Mouse (Mus musculus) splenic B cell, adult 2 months (primary cell): ENCODE measurements at regions not wholly inside any gene's neighbourhood (a gene's known extent, or its start where the extent isn't known, plus 50 kb on each side); places are given as distances from the start of the nearest gene placed in this dataset.

Experiments used
- DNase-seq: peaks from one replicate; pipeline ENCODE4 v3.0.0-alpha.2; 2011; ENCODE audit warnings: low read depth, low spot score
- H3K27me3 ChIP-seq: 2 replicates; pipeline ENCODE4 v1.6.1; 2012; ENCODE audit warnings: mild to moderate bottlenecking, low read length, moderate library complexity, mixed read lengths; ENCODE audit not compliant: control insufficient read depth, poor library complexity, insufficient read depth, severe bottlenecking
- H3K36me3 ChIP-seq: 2 replicates; pipeline ENCODE4 v1.6.1; 2012; ENCODE audit warnings: mild to moderate bottlenecking, low read length, moderate library complexity, mixed read lengths; ENCODE audit not compliant: control insufficient read depth, poor library complexity, insufficient read depth, severe bottlenecking

- Histone ChIP-seq H3K27me3 (no peaks in the 10 kb centered on the region), H3K36me3 (no peaks in the 10 kb centered on the region)
- DNase-seq, result no peak
Measured at GRCm38 (mm10) chr2:50706652-50707051, 410.1 kb upstream of the Mmadhc start.

GRCm38 (mm10) chr2:50704297-50704696 is 407.7 kb upstream of the Mmadhc start:
- H3K36me3 ChIP-seq, result no peaks in the 10 kb centered on the region
- DNase-seq, result no peak
- H3K27me3 ChIP-seq, result no peaks in the 10 kb centered on the region

- Histone ChIP-seq H3K36me3 (no peaks in the 10 kb centered on the region), H3K27me3 (no peaks in the 10 kb centered on the region)
- no peak for DNase-seq
Measured at GRCm38 (mm10) chr2:50702584-50703450, 406.2 kb upstream of the Mmadhc start.

- Histone ChIP-seq H3K36me3 (no peaks in the 10 kb centered on the region), H3K27me3 (no peaks in the 10 kb centered on the region)
- DNase-seq, result no peak
Measured at GRCm38 (mm10) chr2:50698841-50699240, 402.2 kb upstream of the Mmadhc start.

GRCm38 (mm10) chr2:50696575-50696974 is 400.0 kb upstream of the Mmadhc start:
- Histone ChIP-seq H3K36me3 (no peaks in the 10 kb centered on the region), H3K27me3 (no peaks in the 10 kb centered on the region)

GRCm38 (mm10) chr2:50694849-50695248 is 398.2 kb upstream of the Mmadhc start:
- Histone ChIP-seq H3K27me3 (no peaks in the 10 kb centered on the region; the same call in 1 of the 2 replicates), H3K36me3 (no peaks in the 10 kb centered on the region)
- no peak for DNase-seq

More at GRCm38 (mm10) chr2:50696575-50696974, 400.0 kb upstream of the Mmadhc start:
- peak; percentile 16 for DNase-seq

GRCm38 (mm10) chr2:50693784-50694350 is 397.3 kb upstream of the Mmadhc start:
- Histone ChIP-seq H3K36me3 (no peaks in the 10 kb centered on the region), H3K27me3 (no peaks in the 10 kb centered on the region; the same call in 1 of the 2 replicates)
- no peak for DNase-seq

GRCm38 (mm10) chr2:50690120-50691103 is 393.8 kb upstream of the Mmadhc start:
- DNase-seq, result peak; percentile 13
- no peaks in the 10 kb centered on the region; the same call in 1 of the 2 replicates for H3K27me3 ChIP-seq
- no peaks in the 10 kb centered on the region for H3K36me3 ChIP-seq

GRCm38 (mm10) chr2:50687672-50688151 is 391.1 kb upstream of the Mmadhc start:
- H3K36me3 ChIP-seq, result no peaks in the 10 kb centered on the region
- peak; percentile 65 for DNase-seq
- H3K27me3 ChIP-seq, result no peaks in the 10 kb centered on the region; the same call in 1 of the 2 replicates

GRCm38 (mm10) chr2:50687222-50687621 is 390.6 kb upstream of the Mmadhc start:
- H3K36me3 ChIP-seq, result no peaks in the 10 kb centered on the region
- no peak for DNase-seq
- no peaks in the 10 kb centered on the region; the same call in 1 of the 2 replicates for H3K27me3 ChIP-seq

- H3K36me3 ChIP-seq, result no peaks in the 10 kb centered on the region
Measured at GRCm38 (mm10) chr2:50677456-50677855, 380.9 kb upstream of the Mmadhc start.

GRCm38 (mm10) chr2:50675736-50676550 is 379.3 kb upstream of the Mmadhc start:
- DNase-seq, result peak; percentile 53
- no peaks in the 10 kb centered on the region for H3K36me3 ChIP-seq
- H3K27me3 ChIP-seq, result no peaks in the 10 kb centered on the region

More at GRCm38 (mm10) chr2:50677456-50677855, 380.9 kb upstream of the Mmadhc start:
- H3K27me3 ChIP-seq, result no peaks in the 10 kb centered on the region
- DNase-seq, result no peak

GRCm38 (mm10) chr2:50674856-50675175 is 378.2 kb upstream of the Mmadhc start:
- Histone ChIP-seq H3K27me3 (no peaks in the 10 kb centered on the region), H3K36me3 (no peaks in the 10 kb centered on the region)
- no peak for DNase-seq
